Mouse (Mus musculus): Measurements from ENCODE around the gene Rnf4. TPM values are rescaled to one million over a fixed set of nuclear protein-coding genes. Genes with fewer than 3 reads are reported as not detected.

The Rnf4 gene
- 40.0 and 41.2 TPM in 2 replicates for polyA plus RNA-seq (2012; rRNA removed)

GRCm38 (mm10) chr5:34336097-34336774 lies at the start of gene Rnf4:
TSS of gene Rnf4 (plus strand) at chr5:34336289.

GRCm38 (mm10) chr5:34288154-34288716 lies 47.9 kb upstream of the Rnf4 start, which contains the start of the genes Zfyve28 and Cfap99:
TSS of gene Zfyve28 (minus strand) at chr5:34288449.
TSS of gene Cfap99 (plus strand) at chr5:34288600.

GRCm38 (mm10) chr5:34369341-34370021 lies 33.4 kb downstream of the Rnf4 start, which contains the start of gene Fam193a:
TSS of gene Fam193a (plus strand) at chr5:34369933.

Other genes starting within 250 kb of the Rnf4 start
- gene Poln, start 166.8 kb upstream of the Rnf4 start, polyA plus RNA-seq (2012; rRNA removed), result 0.05 and 0.06 TPM in 2 replicates
- gene Haus3, start 166.8 kb upstream of the Rnf4 start, polyA plus RNA-seq (2012; rRNA removed), result 0.16 and 0.25 TPM in 2 replicates
- 228 and 250 TPM in 2 replicates for gene Mxd4, start 148.6 kb upstream of the Rnf4 start, polyA plus RNA-seq (2012; rRNA removed)
- gene Zfyve28, start 47.8 kb upstream of the Rnf4 start, polyA plus RNA-seq (2012; rRNA removed), result 3.1 and 5.3 TPM in 2 replicates
- gene Cfap99, start 47.7 kb upstream of the Rnf4 start, polyA plus RNA-seq (2012; rRNA removed), result not detected in 2 replicates
- 28.9 and 36.9 TPM in 2 replicates for gene Fam193a, start 33.6 kb downstream of the Rnf4 start, polyA plus RNA-seq (2012; rRNA removed)
- 25.2 and 29.5 TPM in 2 replicates for gene Tnip2, start 177.7 kb downstream of the Rnf4 start, polyA plus RNA-seq (2012; rRNA removed)
- gene Sh3bp2, start 189.5 kb downstream of the Rnf4 start, polyA plus RNA-seq (2012; rRNA removed), result 9.6 and 10.1 TPM in 2 replicates
- 211 and 227 TPM in 2 replicates for gene Add1, start 237.4 kb downstream of the Rnf4 start, polyA plus RNA-seq (2012; rRNA removed)

All from colon, adult 2 months (tissue).